Mouse (Mus musculus) CD4-positive, CD25-positive, alpha-beta regulatory T cell (primary cell): Measurements from ENCODE around the gene Aoc2. TPM values are rescaled to one million over a fixed set of nuclear protein-coding genes. Genes with fewer than 3 reads are reported as not detected.

Source experiments
- polyA plus RNA-seq: library from polyadenylated mRNA; unstranded; fragments of 100-300 nt; shearing (Covaris generic); gene quantifications from one replicate; pipeline ENCODE4 v1.2.1, GENCODE M21; 2017

Aoc2 gene
- 3.6 TPM for polyA plus RNA-seq

GRCm38 (mm10) chr11:101324763-101325162 is at the start of gene Aoc2:
Gene Aoc2 (plus strand): TSS chr11:101325063.

DNA sequence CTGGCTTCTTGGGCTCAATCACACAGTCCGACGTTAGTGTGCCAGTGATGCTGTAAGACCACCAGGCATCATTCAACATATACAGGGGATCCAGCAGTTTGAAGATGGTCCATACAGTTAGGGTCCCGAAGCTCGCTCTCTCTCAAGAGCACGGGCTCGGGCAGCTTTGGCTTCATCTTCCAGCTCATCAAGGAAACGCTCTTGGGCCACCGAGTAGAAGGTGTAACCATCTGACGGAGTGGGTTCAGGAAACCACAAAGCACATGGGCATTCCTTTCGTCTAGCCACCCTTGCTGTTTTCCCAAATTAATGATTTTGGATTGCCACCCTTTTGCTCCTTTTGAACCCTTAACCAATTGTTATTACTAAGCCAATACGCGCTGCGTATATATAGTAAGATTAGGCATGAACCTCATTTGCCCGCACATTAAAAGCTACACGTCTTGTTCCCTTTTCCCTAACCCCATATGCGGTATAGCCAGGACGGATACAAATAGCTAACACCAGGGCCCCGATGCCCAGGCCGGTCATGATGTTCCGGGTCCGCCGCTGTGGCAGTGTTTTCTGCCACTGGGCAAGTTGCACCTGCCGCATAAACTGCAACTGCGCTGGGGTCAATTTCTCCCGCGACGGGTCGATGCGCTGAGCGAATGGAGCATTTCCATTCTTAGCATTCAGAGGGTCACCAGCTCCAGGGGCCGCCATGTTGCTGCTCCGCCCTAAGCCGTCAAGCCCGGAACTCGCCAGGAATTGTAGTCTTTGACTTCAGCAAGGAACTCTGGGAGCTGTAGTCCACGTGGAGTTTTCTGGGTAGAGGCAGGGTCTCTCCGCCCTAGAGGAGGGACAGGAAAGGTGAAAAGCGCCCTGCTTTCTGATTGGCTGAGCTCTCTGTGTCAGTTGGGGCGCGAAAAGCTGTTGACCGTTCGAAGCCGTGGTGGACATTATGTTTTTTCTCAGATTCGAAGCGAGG is 46.4 kb upstream of the Aoc2 start, which contains the start of the genes Cntd1 and Coa3:
TSS of gene Cntd1 (plus strand) at position 790 of the 970 bp plus-strand sequence.
TSS of gene Coa3 (minus strand) at position 892 of the 970 bp plus-strand sequence.

GRCm38 (mm10) chr11:101302004-101302798 is 22.7 kb upstream of the Aoc2 start, which contains the start of gene Becn1:
Gene Becn1 (minus strand): TSS chr11:101302286.

DNA sequence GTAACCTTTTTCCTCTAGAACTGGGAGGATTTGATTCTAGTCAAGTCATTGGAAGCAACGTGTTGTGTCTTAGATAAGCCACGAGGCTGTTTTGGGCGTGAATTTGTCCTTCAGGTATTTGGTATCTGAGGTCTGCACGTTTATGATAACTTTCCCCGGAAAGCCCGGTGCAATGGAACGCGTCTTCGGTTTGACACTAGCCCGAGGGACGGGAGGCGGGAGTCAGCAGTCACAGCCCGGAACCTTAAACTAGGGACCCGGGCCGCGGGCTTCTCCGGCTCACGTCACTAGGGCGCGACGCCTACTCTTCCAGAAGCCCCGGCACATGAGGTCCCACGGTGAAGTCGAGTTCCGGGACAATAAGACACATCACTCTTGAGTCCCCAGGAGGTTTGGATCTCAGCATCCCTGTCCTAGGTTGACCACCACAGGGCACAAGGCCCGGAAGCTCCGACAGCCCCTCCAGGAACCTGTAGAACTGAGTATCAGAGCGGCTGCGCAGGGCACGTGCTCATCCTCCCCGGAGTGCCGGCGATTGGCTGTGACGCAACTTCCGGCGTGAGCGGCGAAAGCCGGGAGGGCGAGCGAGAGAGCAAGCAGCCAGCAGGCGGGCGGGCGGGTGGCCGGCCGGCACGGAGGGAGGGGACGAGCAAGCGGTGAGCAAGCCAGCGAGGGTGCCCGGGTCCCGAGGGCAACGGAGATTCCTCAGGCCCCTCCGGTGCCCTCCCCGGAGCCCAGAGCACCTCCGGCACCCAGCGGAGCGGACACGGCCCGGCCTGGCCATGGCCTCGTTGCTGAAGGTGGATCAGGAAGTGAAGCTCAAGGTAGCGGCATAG is 9.0 kb upstream of the Aoc2 start, which contains the start of gene Psme3:
TSS of gene Psme3 (plus strand) at position 549 of the 836 bp plus-strand sequence.

DNA sequence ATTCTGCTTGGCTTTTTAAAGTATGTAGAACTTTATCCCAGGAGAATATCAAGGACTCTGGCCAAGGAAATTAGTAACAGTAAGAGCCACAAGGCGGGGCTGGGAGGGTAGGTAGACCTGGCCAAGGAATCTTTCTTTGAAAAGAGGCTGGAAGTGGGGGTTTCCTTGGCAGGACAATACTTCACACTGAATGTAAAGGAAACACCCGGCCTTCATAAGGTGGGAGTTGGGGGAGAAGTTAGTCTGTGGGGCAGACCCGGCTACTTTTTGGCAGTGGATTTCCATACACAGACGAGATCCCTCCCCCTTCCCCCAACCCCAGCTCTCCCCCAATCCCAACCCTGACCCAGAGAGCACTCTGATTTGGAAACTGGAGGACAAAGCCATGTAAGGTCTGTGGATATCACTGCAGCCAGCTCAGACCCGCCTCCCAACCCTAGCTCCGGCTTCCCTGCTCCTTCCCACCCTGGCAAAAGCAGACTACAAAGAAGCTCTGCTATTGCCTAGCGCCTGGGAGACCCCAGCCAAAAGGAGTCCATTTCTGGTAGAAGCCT is 5.6 kb downstream of the Aoc2 start, which contains the start of gene Aoc3:
TSS of gene Aoc3 (plus strand) at position 235 of the 554 bp plus-strand sequence.

DNA sequence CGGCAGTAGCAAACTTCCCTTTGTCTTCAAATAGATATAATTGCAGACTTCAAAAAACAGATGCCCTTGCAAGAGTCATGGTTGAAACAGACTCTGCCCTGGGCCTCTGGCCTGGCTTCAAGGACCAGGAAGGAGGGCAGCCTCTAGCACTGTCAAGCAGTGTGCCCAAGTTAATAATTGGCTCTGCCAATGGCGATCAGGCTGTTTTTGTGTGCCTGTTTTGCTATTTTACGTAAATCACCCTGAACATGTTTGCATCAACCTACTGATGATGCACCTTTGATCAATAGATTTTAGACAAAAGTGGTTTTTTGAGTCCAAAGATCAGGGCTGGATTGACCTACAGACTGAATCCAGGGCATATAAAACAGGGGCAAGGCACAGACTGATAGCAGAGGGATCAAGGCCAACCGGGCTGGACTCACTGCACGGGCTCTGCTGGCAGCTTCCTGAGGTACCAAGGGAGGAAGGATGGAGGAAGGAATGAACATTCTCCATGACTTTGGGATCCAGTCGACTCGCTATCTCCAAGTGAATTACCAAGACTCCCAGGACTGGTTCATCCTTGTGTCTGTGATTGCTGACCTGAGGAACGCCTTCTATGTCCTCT is 42.6 kb downstream of the Aoc2 start, which contains the start of gene G6pc:
TSS of gene G6pc (plus strand) at position 236 of the 610 bp plus-strand sequence.

Other genes starting within 250 kb of the Aoc2 start
- gene Hsd17b1, start 246.7 kb upstream of the Aoc2 start, polyA plus RNA-seq = 0.74 TPM
- gene Coasy, start 242.5 kb upstream of the Aoc2 start, polyA plus RNA-seq = 38.4 TPM
- gene Mlx, start 237.8 kb upstream of the Aoc2 start, polyA plus RNA-seq = 94.3 TPM
- gene Psmc3ip, start 229.6 kb upstream of the Aoc2 start, polyA plus RNA-seq = 6.8 TPM
- 80.5 TPM for gene Retreg3, start 205.2 kb upstream of the Aoc2 start, polyA plus RNA-seq
- gene Tubg1, start 205.1 kb upstream of the Aoc2 start, polyA plus RNA-seq = 40.0 TPM
- gene Tubg2, start 169.2 kb upstream of the Aoc2 start, polyA plus RNA-seq = 2.2 TPM
- gene Cntnap1, start 154.5 kb upstream of the Aoc2 start, polyA plus RNA-seq = 0.06 TPM
- 0.25 TPM for gene Plekhh3, start 153.7 kb upstream of the Aoc2 start, polyA plus RNA-seq
- 2.5 TPM for gene Ccr10, start 149.6 kb upstream of the Aoc2 start, polyA plus RNA-seq
- 71.6 TPM for gene Ezh1, start 98.6 kb upstream of the Aoc2 start, polyA plus RNA-seq
- 0.41 TPM for gene Ramp2, start 79.0 kb upstream of the Aoc2 start, polyA plus RNA-seq
- 158 TPM for gene Vps25, start 71.4 kb upstream of the Aoc2 start, polyA plus RNA-seq
- gene Wnk4, start 64.5 kb upstream of the Aoc2 start, polyA plus RNA-seq = 5.8 TPM
- gene Cntd1, start 46.1 kb upstream of the Aoc2 start, polyA plus RNA-seq = 0.54 TPM
- gene Coa3, start 45.9 kb upstream of the Aoc2 start, polyA plus RNA-seq = 112 TPM
- 207 TPM for gene Becn1, start 22.8 kb upstream of the Aoc2 start, polyA plus RNA-seq
- gene Psme3, start 8.8 kb upstream of the Aoc2 start, polyA plus RNA-seq = 186 TPM
- gene Aoc3, start 5.5 kb downstream of the Aoc2 start, polyA plus RNA-seq = not detected
- gene G6pc, start 42.5 kb downstream of the Aoc2 start, polyA plus RNA-seq = not detected
- 40.9 TPM for gene Aarsd1, start 92.6 kb downstream of the Aoc2 start, polyA plus RNA-seq
- 2.3 TPM for gene Gm27029, start 99.7 kb downstream of the Aoc2 start, polyA plus RNA-seq
- gene Rundc1, start 100.0 kb downstream of the Aoc2 start, polyA plus RNA-seq = 32.5 TPM
- gene Ptges3l, start 100.3 kb downstream of the Aoc2 start, polyA plus RNA-seq = 3.1 TPM
- gene Rpl27, start 117.2 kb downstream of the Aoc2 start, polyA plus RNA-seq = 356 TPM
- gene Ifi35, start 123.3 kb downstream of the Aoc2 start, polyA plus RNA-seq = 192 TPM
- gene Rnd2, start 139.9 kb downstream of the Aoc2 start, polyA plus RNA-seq = 0.22 TPM
- 0.59 TPM for gene Vat1, start 141.2 kb downstream of the Aoc2 start, polyA plus RNA-seq
- 2.4 TPM for gene Brca1, start 226.9 kb downstream of the Aoc2 start, polyA plus RNA-seq
- gene Nbr1, start 227.1 kb downstream of the Aoc2 start, polyA plus RNA-seq = 105 TPM